Mouse (Mus musculus) layer of hippocampus, adult 9-10 months (tissue): ENCODE measurements at regions not wholly inside any gene's neighbourhood (a gene's known extent, or its start where the extent isn't known, plus 50 kb on each side); places are given as distances from the start of the nearest gene placed in this dataset.

ENCODE experiments used
- DNase-seq: peaks from one replicate; pipeline ENCODE4 v3.0.0; 2022; ENCODE audit warnings: low spot score

- DNase-seq = no peak
These were observed 135.6 kb upstream of the Dock1 start for GRCm38 (mm10) chr7:134534821-134535220.

GRCm38 (mm10) chr7:134541699-134542098 lies 128.8 kb upstream of the Dock1 start:
- no peak for DNase-seq

- DNase-seq = no peak
These were observed 124.3 kb upstream of the Dock1 start for GRCm38 (mm10) chr7:134546187-134546586.

- no peak for DNase-seq
These were observed 121.1 kb upstream of the Dock1 start for GRCm38 (mm10) chr7:134549286-134549919.

- no peak for DNase-seq
These were observed 120.1 kb upstream of the Dock1 start for GRCm38 (mm10) chr7:134550221-134550809.

DNA sequence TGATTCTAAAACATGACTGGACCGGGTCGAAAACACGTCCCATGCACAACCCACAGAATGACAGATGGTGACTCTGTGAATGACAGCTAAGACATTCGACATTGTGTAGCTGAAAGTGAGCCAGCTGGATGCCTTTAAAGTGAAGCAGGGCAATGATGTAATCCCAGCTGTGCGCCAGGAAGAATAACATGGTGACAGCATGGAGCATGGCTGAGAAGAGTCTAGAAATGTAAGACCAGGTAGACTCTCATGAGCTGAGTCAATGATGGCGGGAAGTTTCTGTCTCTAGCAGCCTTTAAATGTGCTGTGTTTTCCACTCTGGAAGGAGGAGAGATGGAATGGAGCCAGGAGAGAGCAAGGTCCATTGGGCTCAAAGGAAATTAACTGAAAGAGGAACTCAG lies 118.4 kb upstream of the Dock1 start:
- DNase-seq = no peak

DNA sequence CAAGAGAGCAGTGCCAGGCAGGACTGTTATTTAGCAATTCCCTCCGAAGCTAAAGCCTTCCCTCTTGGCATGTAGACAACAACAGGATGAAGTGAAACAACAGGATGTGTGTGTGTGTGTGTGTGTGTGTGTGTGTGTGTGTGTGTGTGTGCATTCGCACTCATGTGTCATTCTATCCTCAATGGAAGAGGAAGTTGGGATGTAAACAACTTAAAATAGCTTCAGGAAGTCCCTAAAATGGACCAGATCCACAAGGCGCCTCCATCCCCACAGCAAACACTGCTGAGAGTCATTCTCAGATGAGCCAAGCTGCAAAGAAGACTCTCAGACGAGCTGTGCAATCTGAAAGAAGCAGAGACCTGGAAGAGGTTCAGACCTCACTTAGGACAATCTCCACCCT lies 114.4 kb upstream of the Dock1 start:
- DNase-seq = no peak

DNA sequence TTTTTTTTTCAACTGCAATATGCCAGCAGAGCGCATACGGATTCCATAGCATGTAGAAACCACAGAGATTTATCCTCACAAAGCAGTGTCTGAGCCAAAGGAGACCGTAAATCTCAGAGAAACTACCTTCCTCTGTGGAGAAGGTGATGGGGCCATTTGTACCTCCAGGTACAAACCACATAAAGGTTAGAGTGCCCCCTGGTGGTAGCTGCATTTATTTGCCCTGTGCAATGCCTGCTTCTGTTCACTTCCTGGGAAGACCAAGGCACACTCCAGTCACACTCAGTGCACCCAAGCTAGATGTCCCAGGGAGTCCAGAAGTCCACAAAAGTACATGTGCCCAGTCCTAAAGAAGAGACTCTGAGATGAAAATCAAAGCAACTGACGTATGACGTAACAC lies 104.1 kb upstream of the Dock1 start:
- peak; percentile 55 for DNase-seq

DNA sequence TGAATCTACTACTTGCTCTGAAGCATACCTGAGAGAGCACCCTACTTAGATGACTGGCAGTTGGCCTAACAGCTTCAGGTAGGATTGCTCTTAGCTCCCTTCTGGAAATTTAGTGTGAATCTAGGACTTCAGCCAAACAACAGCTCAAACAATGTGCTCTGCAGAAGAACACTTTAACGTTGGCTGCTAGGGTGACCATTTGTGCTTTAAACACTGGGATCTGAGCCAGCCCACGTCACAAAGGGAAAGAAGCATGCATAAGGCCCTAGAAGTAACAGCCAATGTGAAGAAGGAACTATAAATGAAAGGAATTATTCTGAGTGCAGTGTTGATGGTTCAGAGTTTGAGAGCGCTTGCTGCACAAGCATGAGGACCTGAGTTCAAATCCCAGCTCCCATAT lies 101.2 kb upstream of the Dock1 start:
- DNase-seq = no peak

- DNase-seq = no peak
These were observed 100.2 kb upstream of the Dock1 start for GRCm38 (mm10) chr7:134570176-134570810.

DNA sequence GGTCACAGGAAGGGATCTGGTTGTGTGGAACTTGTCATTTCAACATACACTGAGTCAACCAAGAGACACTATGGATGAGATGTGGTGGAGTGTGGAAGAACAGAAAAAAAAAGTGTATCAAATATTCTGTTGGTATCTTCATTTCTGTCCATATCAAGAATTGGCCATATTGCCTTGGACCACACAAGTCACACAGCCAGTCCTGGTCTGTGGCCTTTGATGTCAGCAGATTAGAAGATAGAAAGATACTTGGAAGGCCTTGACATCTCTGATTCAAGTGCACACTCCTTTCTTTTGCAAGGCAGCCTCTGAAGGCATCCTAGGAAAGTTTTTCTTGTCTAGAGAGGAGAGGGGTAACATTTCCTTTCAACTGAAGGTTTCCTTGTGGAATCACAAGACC lies 88.7 kb upstream of the Dock1 start:
- no peak for DNase-seq

GRCm38 (mm10) chr7:134585478-134585877 lies 85.0 kb upstream of the Dock1 start:
- no peak for DNase-seq

GRCm38 (mm10) chr7:134586990-134587389 lies 83.5 kb upstream of the Dock1 start:
- no peak for DNase-seq

GRCm38 (mm10) chr7:134607886-134608285 lies 62.6 kb upstream of the Dock1 start:
- DNase-seq = no peak

DNA sequence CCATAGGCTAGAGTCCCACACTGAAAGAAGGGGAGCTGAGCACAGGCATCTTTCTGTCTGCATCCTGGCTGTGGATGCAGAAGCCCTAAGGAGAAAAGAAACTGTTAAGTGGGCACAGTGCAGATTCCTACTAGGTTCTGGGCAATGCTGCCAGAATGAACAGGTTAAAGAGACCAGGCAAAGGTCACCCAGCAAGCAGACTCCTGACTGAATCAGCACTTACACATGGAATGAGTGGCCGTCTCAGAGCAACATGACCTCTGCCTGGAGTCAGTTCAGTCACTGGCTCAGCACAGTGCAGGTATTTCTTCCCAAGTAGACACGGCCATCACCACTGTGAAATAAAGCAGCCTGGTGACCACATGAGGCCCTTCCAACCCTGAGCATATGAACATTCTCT lies 60.3 kb upstream of the Dock1 start:
- no peak for DNase-seq

- DNase-seq = peak; percentile 5
These were observed 59.1 kb upstream of the Dock1 start for GRCm38 (mm10) chr7:134611371-134611770.

DNA sequence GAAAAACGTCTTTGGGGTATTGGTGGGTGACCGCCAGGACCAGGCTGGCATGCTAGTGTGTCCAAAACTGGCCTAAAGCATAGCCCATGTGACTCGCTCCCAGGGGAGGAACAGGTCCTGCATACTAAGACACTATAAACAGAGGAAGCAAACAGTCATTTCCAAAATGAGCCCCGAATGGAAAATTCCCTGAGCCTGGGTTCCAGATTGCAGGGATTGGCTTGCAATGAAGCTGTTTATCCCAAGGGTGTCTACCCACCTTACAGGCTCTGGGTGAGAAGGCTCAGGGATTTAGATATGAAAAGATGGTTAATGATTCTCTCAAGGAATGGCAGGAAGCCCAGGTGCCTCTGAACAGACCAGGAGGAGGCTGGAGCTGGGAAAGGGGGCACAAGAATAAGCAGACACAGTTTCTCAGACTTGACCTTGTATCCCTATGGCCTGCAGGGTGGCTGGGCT lies 58.2 kb upstream of the Dock1 start:
- peak; percentile 6 for DNase-seq

GRCm38 (mm10) chr7:134619220-134619975 lies 51.1 kb upstream of the Dock1 start:
- no peak for DNase-seq

GRCm38 (mm10) chr7:134620006-134620405 lies 50.4 kb upstream of the Dock1 start:
- no peak for DNase-seq
